Mouse (Mus musculus) urinary bladder, postnatal 10 days (tissue): ENCODE measurements around the gene Mtnr1b.

Experiments
- DNase-seq: peaks from one replicate; pipeline ENCODE4 v3.0.0; 2022; ENCODE audit warnings: low spot score

Mtnr1b gene

DNA sequence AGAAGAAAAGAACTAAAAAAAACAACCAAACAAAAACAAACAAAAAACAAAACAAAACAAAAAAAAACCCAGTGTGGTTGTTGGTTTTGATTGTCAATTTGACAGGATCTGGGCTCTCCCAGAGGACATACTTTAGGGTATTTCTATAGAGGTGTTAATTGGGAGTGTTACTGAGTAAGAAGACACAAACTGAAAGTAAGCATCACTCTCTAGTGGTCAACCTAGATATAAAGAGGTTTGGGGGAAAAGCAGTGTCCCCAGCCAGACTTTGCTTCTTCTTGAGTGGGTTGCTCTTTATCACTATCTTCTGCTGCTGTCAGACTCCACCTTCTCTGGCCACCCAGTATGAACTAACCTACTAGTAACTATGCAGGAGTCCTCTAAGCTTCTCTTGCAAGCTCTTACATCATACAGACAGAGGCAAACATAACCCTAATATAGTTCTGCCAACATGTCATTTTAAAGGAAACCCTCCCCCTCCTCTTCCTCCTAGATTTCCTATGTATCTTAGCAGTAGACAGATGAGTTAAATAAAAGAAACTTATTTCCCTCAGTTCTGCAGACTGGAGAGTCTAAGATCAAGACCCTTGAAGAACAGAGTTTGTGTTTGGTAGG is 71.8 kb downstream of the Mtnr1b start:
- DNase-seq = no peak

DNA sequence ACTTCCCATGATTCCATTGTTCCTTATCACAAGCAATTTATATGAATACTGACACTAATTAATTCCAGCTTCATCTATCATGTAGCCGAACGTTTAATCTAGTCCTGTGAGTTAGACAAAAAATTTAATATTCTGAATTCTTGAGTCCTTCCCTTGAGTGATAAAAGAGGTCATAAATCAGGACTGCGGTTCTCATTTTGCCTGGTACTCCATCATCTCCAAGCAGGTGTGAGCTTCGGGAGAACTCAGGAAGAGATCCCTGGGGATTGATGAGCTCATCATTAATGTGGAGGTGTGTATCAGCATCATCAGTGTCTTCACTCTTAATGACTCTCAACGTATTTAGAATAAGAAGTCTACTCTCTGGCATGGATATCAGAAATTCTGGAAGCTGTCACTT is 74.0 kb downstream of the Mtnr1b start:
- DNase-seq = no peak

- DNase-seq = no peak
Measured at GRCm38 (mm10) chr9:15794408-15794807, 79.9 kb downstream of the Mtnr1b start.

GRCm38 (mm10) chr9:15792076-15792475 is 82.3 kb downstream of the Mtnr1b start:
- DNase-seq = no peak

- DNase-seq = no peak
Measured at GRCm38 (mm10) chr9:15786610-15787009, 87.7 kb downstream of the Mtnr1b start.

DNA sequence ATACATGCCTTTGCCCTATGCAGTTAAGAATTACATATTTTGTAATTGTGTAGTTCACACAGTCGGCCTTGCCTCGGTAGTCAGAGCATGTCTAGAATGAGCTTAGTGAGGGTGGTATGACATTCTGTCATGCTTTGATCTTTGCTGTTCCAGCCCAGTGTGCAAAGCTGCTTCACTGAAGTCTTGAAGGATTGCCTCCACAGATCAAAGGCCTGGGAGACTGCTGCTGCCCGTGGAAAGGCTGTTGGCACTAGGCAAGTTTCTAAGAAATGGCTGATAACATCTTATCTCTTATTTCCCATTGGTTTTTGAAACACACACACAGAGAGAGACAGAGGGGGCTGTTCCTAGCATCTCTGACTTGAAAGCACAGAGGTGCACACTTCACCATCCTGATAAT is 88.2 kb downstream of the Mtnr1b start:
- no peak for DNase-seq

DNA sequence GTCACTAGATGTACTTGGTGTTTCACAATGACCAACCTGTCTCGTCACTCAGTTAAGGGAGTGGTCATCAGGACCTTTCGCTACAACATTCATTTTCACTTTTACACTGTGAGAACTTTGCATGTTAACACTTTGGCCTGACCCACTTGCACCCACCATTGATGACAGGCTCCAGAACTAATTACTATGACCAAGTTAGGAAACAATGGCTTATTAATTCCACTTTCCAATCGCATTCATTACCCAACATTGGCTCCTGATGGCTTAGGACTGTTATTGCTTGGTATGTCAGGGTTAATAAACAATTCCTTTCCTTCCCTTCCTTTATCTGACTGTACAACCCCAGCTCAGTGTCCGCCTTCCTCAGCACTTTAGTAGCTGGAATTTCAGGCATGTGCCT is 92.4 kb downstream of the Mtnr1b start:
- DNase-seq = no peak

DNA sequence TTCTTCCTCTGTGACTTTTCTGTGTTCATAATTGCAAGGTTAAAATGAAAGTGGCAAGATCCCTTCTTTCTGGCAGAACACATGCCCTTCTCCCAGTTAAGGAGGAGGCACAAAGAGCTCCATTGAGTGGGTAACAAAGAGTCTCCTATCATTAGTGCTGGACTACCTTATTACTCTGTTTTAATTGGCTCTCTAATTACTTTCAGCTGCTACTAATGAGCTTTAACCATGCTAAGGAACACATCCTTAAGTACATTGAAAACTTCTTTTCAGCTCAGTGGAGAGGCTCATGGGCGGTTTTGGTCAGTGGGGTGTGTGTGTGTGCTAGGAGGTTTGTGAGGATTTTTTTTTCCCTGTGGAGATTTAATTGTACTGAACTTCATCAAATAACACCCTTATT is 99.4 kb downstream of the Mtnr1b start:
- no peak for DNase-seq
